Comparison of ENCODE assay signal across 29 mouse cellular contexts in genomic region chr2:28134605-28135004, GRCm38 (mm10). TPM values are rescaled to one million over a fixed set of nuclear protein-coding genes. Genes with fewer than 3 reads are reported as not detected.
"Had no signal": no experiment of that assay in that cellular context is flagged by ENCODE, and none has a peak within 500 bp of the region (broad histone marks: within the 10 kb centered on the region; RNA-seq: fewer than 3 reads in every experiment).

No protein-coding gene starts in this region.

- H3K4me3 ChIP-seq: limb, embryonic 10.5 days; limb, embryonic 12.5 days; limb, embryonic 13.5 days; limb, embryonic 15.5 days; liver, embryonic 12.5 days; liver, embryonic 13.5 days; liver, embryonic 15.5 days; lung, embryonic 15.5 days; megakaryocyte, embryonic 14.5 days; midbrain, embryonic 10.5 days; midbrain, embryonic 12.5 days; midbrain, embryonic 13.5 days; midbrain, embryonic 15.5 days; myocyte; neural tube, embryonic 12.5 days had no signal

- H3K36me3 ChIP-seq: limb, embryonic 10.5 days; limb, embryonic 12.5 days; limb, embryonic 13.5 days; limb, embryonic 15.5 days; liver, embryonic 12.5 days; liver, embryonic 13.5 days; liver, embryonic 15.5 days; lung, embryonic 15.5 days; midbrain, embryonic 10.5 days; midbrain, embryonic 12.5 days; midbrain, embryonic 13.5 days; midbrain, embryonic 15.5 days; neural tube, embryonic 12.5 days had no signal

- DNase-seq: liver; liver, embryonic 13.5 days; liver, postnatal 0 days; lung, adult 18-20 months; lung, adult 2 months; lung, embryonic 14.5 days; lung, postnatal 10 days; lung, postnatal 14 days; lung, postnatal 36 days; lung, postnatal 4 days; midbrain, embryonic 14.5 days had no signal

- H3K27me3 ChIP-seq: limb, embryonic 12.5 days; limb, embryonic 13.5 days; limb, embryonic 15.5 days; lung, embryonic 15.5 days; midbrain, embryonic 12.5 days; midbrain, embryonic 15.5 days; neural tube, embryonic 12.5 days had no signal

RNA-seq across cellular contexts. Expression of gene Fcnb, which starts 49.9 kb away (rescaled TPM):
- polyA plus RNA-seq: limb, embryonic 12.5 days; limb, embryonic 13.5 days; liver, adult 2 months; lung, embryonic 14.5 days; midbrain, embryonic 10.5 days; midbrain, embryonic 12.5 days; midbrain, embryonic 13.5 days; midbrain, embryonic 14.5 days; midbrain, embryonic 15.5 days; midbrain, embryonic 16.5 days; midbrain, postnatal 0 days; myocyte; neural tube, embryonic 11.5 days had no signal
